Mouse (Mus musculus): ENCODE results near the gene Emp2. TPM values are rescaled to one million over a fixed set of nuclear protein-coding genes. Genes with fewer than 3 reads are reported as not detected.

The Emp2 gene
- polyA plus RNA-seq, 1 experiment = not detected

- TF ChIP-seq GATA1 (IDR thresholded peaks at IDR 0.05; ENCODE audit: low read length) = no peak
- TF ChIP-seq TAL1 (IDR thresholded peaks at IDR 0.05; ENCODE audit: low read length) = no peak
- no peak overlapping the region for H3K4me3 ChIP-seq (replicated peaks)
- H3K4me1 ChIP-seq (ENCODE audit: control insufficient read depth) = no peaks in the 10 kb centered on the region
- no peaks in the 10 kb centered on the region for H3K9me3 ChIP-seq (ENCODE audit: control insufficient read depth, low read length)
- no peaks in the 10 kb centered on the region for H3K36me3 ChIP-seq (ENCODE audit: control insufficient read depth)
- no peaks in the 10 kb centered on the region for H3K27me3 ChIP-seq (ENCODE audit: control insufficient read depth)
Observed at GRCm38 (mm10) chr16:10306101-10306500, 7.7 kb downstream of the Emp2 start.

DNA sequence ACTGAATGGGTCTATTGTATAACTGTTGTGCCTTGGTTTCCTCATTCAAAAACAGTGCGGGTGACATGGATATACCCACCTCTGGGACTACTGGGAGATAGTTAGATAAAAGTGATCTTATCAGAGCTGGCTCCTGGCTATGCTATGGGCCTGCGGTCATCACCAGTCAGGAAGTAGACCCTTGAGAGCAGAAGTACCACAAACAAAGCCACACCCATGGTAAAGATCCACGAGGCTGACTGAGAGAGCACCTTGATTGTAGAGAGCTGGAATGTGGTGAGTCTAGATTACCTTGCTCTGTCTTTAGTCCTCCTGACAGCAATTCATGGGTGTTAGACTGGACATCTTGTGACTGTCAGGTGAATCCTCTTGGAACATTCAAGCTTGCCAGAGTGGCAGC, 12.4 kb downstream of the Emp2 start:
- TF ChIP-seq TAL1 (IDR thresholded peaks at IDR 0.05; ENCODE audit: low read length) (no peak), GATA1 (IDR thresholded peaks at IDR 0.05; ENCODE audit: low read length) (no peak)
- Histone ChIP-seq H3K9me3 (ENCODE audit: control insufficient read depth, low read length) (no peaks in the 10 kb centered on the region), H3K4me3 (replicated peaks) (no peak overlapping the region), H3K27me3 (ENCODE audit: control insufficient read depth) (no peaks in the 10 kb centered on the region), H3K36me3 (ENCODE audit: control insufficient read depth) (no peaks in the 10 kb centered on the region), H3K4me1 (ENCODE audit: control insufficient read depth) (no peaks in the 10 kb centered on the region)

- no peak for TF ChIP-seq TAL1 (IDR thresholded peaks at IDR 0.05; ENCODE audit: low read length)
- no peak for TF ChIP-seq GATA1 (IDR thresholded peaks at IDR 0.05; ENCODE audit: low read length)
- Histone ChIP-seq H3K4me1 (ENCODE audit: control insufficient read depth) (no peaks in the 10 kb centered on the region), H3K27me3 (ENCODE audit: control insufficient read depth) (no peaks in the 10 kb centered on the region), H3K9me3 (ENCODE audit: control insufficient read depth, low read length) (no peaks in the 10 kb centered on the region), H3K4me3 (replicated peaks) (no peak overlapping the region), H3K36me3 (ENCODE audit: control insufficient read depth) (no peaks in the 10 kb centered on the region)
Observed at GRCm38 (mm10) chr16:10300231-10301186, 13.3 kb downstream of the Emp2 start.

DNA sequence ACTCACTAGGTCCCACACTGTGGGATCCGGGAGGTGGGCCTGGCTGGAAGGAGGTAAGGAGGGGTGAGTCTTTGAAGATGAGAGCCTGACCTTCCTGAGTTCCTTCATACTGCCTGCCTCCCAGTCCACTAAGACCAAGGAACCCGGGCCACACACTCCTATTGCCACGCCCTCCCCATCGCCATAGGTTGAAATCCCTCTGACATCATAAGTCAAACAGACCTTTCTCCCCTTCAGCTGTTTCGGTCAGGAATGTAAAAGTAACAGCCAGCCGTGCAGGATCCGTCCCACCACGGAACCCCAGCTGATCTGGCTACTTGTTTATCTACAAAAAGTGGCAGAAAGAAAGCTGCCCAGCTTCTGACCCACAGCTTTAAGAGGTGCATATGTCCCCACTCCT, 14.1 kb downstream of the Emp2 start:
- H3K4me1 ChIP-seq (ENCODE audit: control insufficient read depth) = no peaks in the 10 kb centered on the region
- no peak for TF ChIP-seq GATA1 (IDR thresholded peaks at IDR 0.05; ENCODE audit: low read length)
- no peak for TF ChIP-seq TAL1 (IDR thresholded peaks at IDR 0.05; ENCODE audit: low read length)
- H3K4me3 ChIP-seq (replicated peaks) = no peak overlapping the region
- no peaks in the 10 kb centered on the region for H3K9me3 ChIP-seq (ENCODE audit: control insufficient read depth, low read length)
- H3K27me3 ChIP-seq (ENCODE audit: control insufficient read depth) = no peaks in the 10 kb centered on the region
- no peaks in the 10 kb centered on the region for H3K36me3 ChIP-seq (ENCODE audit: control insufficient read depth)

DNA sequence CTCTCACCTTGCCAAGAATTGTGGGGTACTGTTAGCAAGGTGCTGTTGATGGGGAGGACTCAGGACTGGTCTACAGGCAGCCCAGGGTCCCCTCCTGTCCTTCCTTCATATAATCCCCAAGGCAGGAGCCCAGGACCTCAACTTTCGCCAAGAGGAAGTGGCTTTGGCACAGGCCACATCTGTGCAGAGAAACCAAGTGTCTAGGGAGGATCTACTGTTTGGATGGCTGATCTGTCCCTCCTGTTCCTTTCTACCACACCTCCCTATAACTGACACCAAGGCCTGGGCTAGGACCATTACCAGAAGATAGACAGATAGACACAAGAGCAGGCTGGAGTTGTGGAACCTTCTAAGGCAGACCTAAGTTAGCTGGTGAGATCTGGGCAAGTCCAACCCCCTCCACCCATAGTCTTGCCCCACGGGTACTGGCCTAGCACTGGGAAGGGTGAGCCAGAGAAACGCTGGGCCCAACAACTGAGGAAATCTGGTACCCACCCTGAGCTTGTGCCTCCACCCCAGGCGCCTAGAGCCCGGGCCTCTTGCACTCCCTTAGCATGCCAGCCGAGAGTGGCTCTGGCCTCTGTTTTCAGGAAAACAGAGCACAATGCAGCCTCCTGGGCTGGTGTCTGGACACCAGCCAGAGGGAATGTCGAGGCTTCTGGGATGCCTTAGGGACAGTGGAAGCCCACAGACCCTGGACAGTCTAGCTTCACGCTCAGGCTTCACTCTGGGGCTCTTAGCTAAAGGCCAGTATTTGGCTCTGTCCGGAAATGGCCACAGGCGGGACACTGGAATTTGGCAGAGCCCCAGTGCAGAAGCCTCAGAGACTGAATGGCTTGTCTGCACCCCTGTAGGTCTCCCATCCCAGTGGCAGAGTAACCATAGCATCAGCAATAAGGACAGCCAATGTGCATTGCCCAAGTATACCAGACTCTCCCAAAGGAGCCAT, 15.8 kb downstream of the Emp2 start:
- no peak for TF ChIP-seq GATA1 (IDR thresholded peaks at IDR 0.05; ENCODE audit: low read length)
- TF ChIP-seq TAL1 (IDR thresholded peaks at IDR 0.05; ENCODE audit: low read length) = no peak
- H3K9me3 ChIP-seq (ENCODE audit: control insufficient read depth, low read length) = no peaks in the 10 kb centered on the region
- no peaks in the 10 kb centered on the region for H3K36me3 ChIP-seq (ENCODE audit: control insufficient read depth)
- H3K4me3 ChIP-seq (replicated peaks) = no peak overlapping the region
- H3K27me3 ChIP-seq (ENCODE audit: control insufficient read depth) = no peaks in the 10 kb centered on the region
- H3K4me1 ChIP-seq (ENCODE audit: control insufficient read depth) = no peaks in the 10 kb centered on the region

DNA sequence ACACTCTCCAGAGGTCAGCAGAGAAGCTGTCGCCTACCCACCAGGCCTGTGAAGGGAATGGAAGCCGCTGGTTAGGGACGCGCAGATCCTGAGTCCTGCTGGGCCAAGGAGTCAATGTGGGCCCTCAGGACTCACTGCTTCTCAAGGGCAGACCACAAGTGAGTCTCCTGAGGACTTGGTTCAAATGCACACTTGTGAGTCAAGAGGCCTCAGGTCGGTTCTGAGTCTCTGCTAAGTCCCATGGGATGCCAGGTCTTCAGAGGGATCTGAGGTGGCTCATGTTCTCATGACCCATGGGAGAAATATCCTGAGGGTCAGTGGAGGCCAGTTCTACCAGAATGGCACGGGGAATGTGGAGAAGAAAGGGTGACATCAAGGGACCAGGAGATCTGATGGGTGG, 25.7 kb downstream of the Emp2 start:
- no peaks in the 10 kb centered on the region; the same call in 1 of the 2 replicates for H3K36me3 ChIP-seq (ENCODE audit: control insufficient read depth)
- no peak for TF ChIP-seq GATA1 (IDR thresholded peaks at IDR 0.05; ENCODE audit: low read length)
- no peak for TF ChIP-seq TAL1 (IDR thresholded peaks at IDR 0.05; ENCODE audit: low read length)
- no peaks in the 10 kb centered on the region for H3K9me3 ChIP-seq (ENCODE audit: control insufficient read depth, low read length)
- no peak overlapping the region for H3K4me3 ChIP-seq (replicated peaks)
- H3K27me3 ChIP-seq (ENCODE audit: control insufficient read depth) = no peaks in the 10 kb centered on the region
- no peaks in the 10 kb centered on the region for H3K4me1 ChIP-seq (ENCODE audit: control insufficient read depth)

DNA sequence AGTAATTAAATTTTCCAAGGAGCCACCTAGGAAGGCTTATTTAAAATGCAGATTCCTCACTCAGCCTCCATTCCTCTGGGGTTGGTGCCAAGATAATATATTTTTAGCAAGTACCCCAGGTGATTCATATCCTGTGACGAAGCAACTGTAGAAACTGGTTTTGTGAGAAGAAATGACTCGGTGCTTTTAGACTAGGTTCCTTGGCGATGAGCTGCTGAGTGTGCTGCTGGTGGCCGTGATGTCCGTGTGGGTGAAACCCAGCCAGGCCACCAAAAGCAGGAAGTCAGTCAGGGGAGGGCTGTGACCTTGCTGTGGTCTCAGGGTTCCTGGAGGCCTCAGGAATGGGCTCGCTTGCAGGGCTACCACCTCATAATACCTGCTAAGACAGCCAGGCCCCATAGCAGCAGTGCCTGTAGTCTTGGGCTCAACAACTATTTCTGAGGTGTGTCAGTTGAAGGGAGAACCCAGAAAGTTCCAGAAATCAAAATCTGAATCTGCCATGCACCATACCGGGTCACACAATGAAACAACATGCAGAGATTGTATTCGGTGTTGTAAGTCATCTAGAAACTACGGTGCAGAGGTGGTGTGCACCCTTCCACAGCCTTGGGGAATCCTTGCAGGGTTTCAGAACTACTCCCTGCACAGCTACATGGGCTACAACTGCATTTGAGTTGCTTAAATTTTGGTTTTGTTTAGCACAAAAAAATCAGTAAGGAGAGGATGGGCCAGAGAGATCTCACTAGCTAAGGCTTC, 27.1 kb downstream of the Emp2 start:
- Histone ChIP-seq H3K9me3 (ENCODE audit: control insufficient read depth, low read length) (no peaks in the 10 kb centered on the region), H3K27me3 (ENCODE audit: control insufficient read depth) (no peaks in the 10 kb centered on the region), H3K4me1 (ENCODE audit: control insufficient read depth) (no peaks in the 10 kb centered on the region), H3K4me3 (replicated peaks) (no peak overlapping the region), H3K36me3 (ENCODE audit: control insufficient read depth) (no peaks in the 10 kb centered on the region; the same call in 1 of the 2 replicates)
- TF ChIP-seq GATA1 (IDR thresholded peaks at IDR 0.05; ENCODE audit: low read length) (no peak), TAL1 (IDR thresholded peaks at IDR 0.05; ENCODE audit: low read length) (no peak)

DNA sequence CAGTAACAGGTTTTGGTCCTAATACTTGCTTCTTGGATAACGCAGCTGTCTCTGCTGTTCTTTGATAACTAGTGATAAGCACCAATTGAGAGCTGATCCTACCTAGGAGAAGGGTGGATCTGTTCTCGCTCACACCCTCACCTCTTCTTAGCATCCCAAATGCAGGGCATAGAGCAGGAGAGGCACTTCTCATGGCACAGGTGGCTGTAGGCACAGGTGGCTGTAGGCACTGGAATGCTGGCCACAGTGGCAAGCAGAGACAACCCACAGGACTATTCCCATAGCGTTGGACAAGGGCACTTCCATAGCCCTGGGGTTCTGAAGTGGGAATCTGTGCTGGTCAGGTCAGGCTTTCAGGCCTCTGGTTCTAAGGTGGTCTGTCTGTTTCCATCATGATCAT, 31.9 kb downstream of the Emp2 start:
- no peak for TF ChIP-seq GATA1 (IDR thresholded peaks at IDR 0.05; ENCODE audit: low read length)

More for the DNA sequence above, 31.9 kb downstream of the Emp2 start:
- Histone ChIP-seq H3K9me3 (ENCODE audit: control insufficient read depth, low read length) (no peaks in the 10 kb centered on the region), H3K4me1 (ENCODE audit: control insufficient read depth) (no peaks in the 10 kb centered on the region), H3K36me3 (ENCODE audit: control insufficient read depth) (no peaks in the 10 kb centered on the region; the same call in 1 of the 2 replicates), H3K4me3 (replicated peaks) (no peak overlapping the region), H3K27me3 (ENCODE audit: control insufficient read depth) (no peaks in the 10 kb centered on the region)
